Mouse (Mus musculus) urinary bladder, postnatal 14 days (tissue): Measurements from ENCODE around the gene Nkg7.
A peak's percentile ranks its signal among the peaks of the same experiment; 100 is the strongest.
"Not testable (repeated sequence)": the region's sequence is repeated elsewhere in the genome, so short reads cannot be mapped to it uniquely, and the experiment has no call there.

Experiments
- DNase-seq: peaks from one replicate; pipeline ENCODE4 v3.0.0; 2021; ENCODE audit warnings: low spot score

The Nkg7 gene

GRCm38 (mm10) chr7:43436341-43437255 is at the start of gene Nkg7:
Nkg7 (plus strand) TSS chr7:43437073.
- DNase-seq: no peak

- no peak for DNase-seq
Measured at GRCm38 (mm10) chr7:43392349-43393121, 44.3 kb upstream of the Nkg7 start.

- no peak for DNase-seq
Measured at GRCm38 (mm10) chr7:43399501-43399900, 37.4 kb upstream of the Nkg7 start.

GRCm38 (mm10) chr7:43402718-43403117 is 34.2 kb upstream of the Nkg7 start:
- DNase-seq: no peak

- DNase-seq: no peak
Measured at GRCm38 (mm10) chr7:43407573-43407972, 29.3 kb upstream of the Nkg7 start.

- DNase-seq: no peak
Measured at GRCm38 (mm10) chr7:43408131-43408553, 28.7 kb upstream of the Nkg7 start, which contains the start of gene Siglecg. Siglecg (plus strand) TSS chr7:43408204.

GRCm38 (mm10) chr7:43409084-43409483 is 27.8 kb upstream of the Nkg7 start:
- DNase-seq: no peak

GRCm38 (mm10) chr7:43411724-43412123 is 25.1 kb upstream of the Nkg7 start:
- DNase-seq: not testable (repeated sequence)

- DNase-seq: no peak
Measured at GRCm38 (mm10) chr7:43417298-43417697, 19.6 kb upstream of the Nkg7 start.

GRCm38 (mm10) chr7:43422995-43423617 is 13.8 kb upstream of the Nkg7 start:
- peak; percentile 89 for DNase-seq

- no peak for DNase-seq
Measured at GRCm38 (mm10) chr7:43423991-43424625, 12.8 kb upstream of the Nkg7 start.

- no peak for DNase-seq
Measured at GRCm38 (mm10) chr7:43427406-43427805, 9.5 kb upstream of the Nkg7 start, which contains the start of gene Lim2. Lim2 (plus strand) TSS chr7:43427670.

GRCm38 (mm10) chr7:43429500-43429899 is 7.4 kb upstream of the Nkg7 start:
- no peak for DNase-seq

GRCm38 (mm10) chr7:43432891-43433290 is 4.0 kb upstream of the Nkg7 start:
- no peak for DNase-seq

GRCm38 (mm10) chr7:43434676-43435075 is 2.2 kb upstream of the Nkg7 start:
- no peak for DNase-seq

GRCm38 (mm10) chr7:43438611-43439010 is 1.7 kb downstream of the Nkg7 start:
- DNase-seq: no peak

GRCm38 (mm10) chr7:43440482-43440881 is 3.6 kb downstream of the Nkg7 start, which contains the start of gene Cldnd2:
Cldnd2 (plus strand) TSS chr7:43440782.
- no peak for DNase-seq

- DNase-seq: no peak
Measured at GRCm38 (mm10) chr7:43441071-43441470, 4.2 kb downstream of the Nkg7 start.

GRCm38 (mm10) chr7:43442684-43443083 is 5.8 kb downstream of the Nkg7 start:
- DNase-seq: no peak

- peak; percentile 89 for DNase-seq
Measured at GRCm38 (mm10) chr7:43443126-43443916, 6.4 kb downstream of the Nkg7 start.

- DNase-seq: peak; percentile 94
Measured at GRCm38 (mm10) chr7:43443917-43444293, 7.0 kb downstream of the Nkg7 start, which contains the start of the genes Etfb and Gm45233. Etfb (plus strand) TSS chr7:43444083. Gm45233 (plus strand) TSS chr7:43444128.
